Mouse (Mus musculus): ENCODE measurements around the gene Slc46a2. TPM values are rescaled to one million over a fixed set of nuclear protein-coding genes. Genes with fewer than 3 reads are reported as not detected.

Slc46a2 gene
- polyA plus RNA-seq (2015; fragmentation: Nextera tagmentation; extraction: Ambion mirVana), result 0.06 TPM in 1 of 2 replicates, not detected in the other

- peak within 1 kb of the TSS; percentile 31 for H3K4me2 ChIP-seq (ENCODE audit: low read length)
- 17% methylated on average over 22 of the region's 22 CpGs for WGBS
- ATAC-seq, result peak; percentile 69; the same call in 1 of the 2 replicates
These were observed at the start of gene Slc46a2 for GRCm38 (mm10) chr4:59914608-59915403. TSS of gene Slc46a2 (minus strand) at chr4:59915056.

GRCm38 (mm10) chr4:59963405-59964344 lies 48.8 kb upstream of the Slc46a2 start, which contains the start of gene Mup6:
TSS of gene Mup6 (plus strand) at chr4:59964294.
- no peak within 1 kb of the TSS for H3K4me2 ChIP-seq (ENCODE audit: low read length)
- WGBS, result 19% methylated on average over 3 of the region's 3 CpGs
- no peak within 1 kb of the TSS for H3K9ac ChIP-seq (ENCODE audit: low read depth, low read length)
- no peak within 1 kb of the TSS for H3K27ac ChIP-seq (ENCODE audit: low read depth, low read length)
- H3K9me3 ChIP-seq (ENCODE audit: control insufficient read depth, low read length), result no peaks in the 10 kb centered on the region
- no peak for ATAC-seq
- no peak within 1 kb of the TSS for H3K4me3 ChIP-seq (ENCODE audit: low read length)
- no peaks in the 10 kb centered on the region for H3K36me3 ChIP-seq (ENCODE audit: control insufficient read depth, insufficient read depth, low read length)
- H3K27me3 ChIP-seq (replicated peaks; ENCODE audit: control insufficient read depth, insufficient read depth, low read length), result no peaks in the 10 kb centered on the region
- no peaks in the 10 kb centered on the region for H3K4me1 ChIP-seq (ENCODE audit: control insufficient read depth, insufficient read depth, low read depth, low read length)

More at GRCm38 (mm10) chr4:59914608-59915403, at the start of gene Slc46a2:
- H3K27ac ChIP-seq (ENCODE audit: low read depth, low read length), result no peak within 1 kb of the TSS
- no peaks in the 10 kb centered on the region for H3K4me1 ChIP-seq (ENCODE audit: control insufficient read depth, insufficient read depth, low read depth, low read length)
- H3K9ac ChIP-seq (ENCODE audit: low read depth, low read length), result no peak within 1 kb of the TSS
- no peaks in the 10 kb centered on the region for H3K36me3 ChIP-seq (ENCODE audit: control insufficient read depth, insufficient read depth, low read length)
- peaks cover 8% of the 10 kb centered on the region; the same call in 1 of the 2 replicates for H3K27me3 ChIP-seq (replicated peaks; ENCODE audit: control insufficient read depth, insufficient read depth, low read length)
- H3K4me3 ChIP-seq (ENCODE audit: low read length), result no peak within 1 kb of the TSS
- H3K9me3 ChIP-seq (ENCODE audit: control insufficient read depth, low read length), result no peaks in the 10 kb centered on the region

GRCm38 (mm10) chr4:59960610-59961009 lies 45.8 kb upstream of the Slc46a2 start, which contains the start of gene Mup4:
TSS of gene Mup4 (minus strand) at chr4:59960710.
- 84% methylated on average over 3 of the region's 3 CpGs for WGBS

GRCm38 (mm10) chr4:59937543-59937942 lies 22.7 kb upstream of the Slc46a2 start:
- Histone ChIP-seq H3K4me2 (ENCODE audit: low read length) (no peak overlapping the region), H3K27me3 (replicated peaks; ENCODE audit: control insufficient read depth, insufficient read depth, low read length) (no peaks in the 10 kb centered on the region), H3K9ac (ENCODE audit: low read depth, low read length) (no peak overlapping the region), H3K27ac (ENCODE audit: low read depth, low read length) (no peak overlapping the region), H3K4me3 (ENCODE audit: low read length) (no peak overlapping the region), H3K4me1 (ENCODE audit: control insufficient read depth, insufficient read depth, low read depth, low read length) (no peaks in the 10 kb centered on the region), H3K36me3 (ENCODE audit: control insufficient read depth, insufficient read depth, low read length) (no peaks in the 10 kb centered on the region), H3K9me3 (ENCODE audit: control insufficient read depth, low read length) (no peaks in the 10 kb centered on the region)
- ATAC-seq, result no peak
- WGBS, result 82% methylated on average over 2 of the region's 2 CpGs

More at GRCm38 (mm10) chr4:59960610-59961009, 45.8 kb upstream of the Slc46a2 start, which contains the start of gene Mup4:
- no peak within 1 kb of the TSS for H3K4me2 ChIP-seq (ENCODE audit: low read length)
- H3K27ac ChIP-seq (ENCODE audit: low read depth, low read length), result no peak within 1 kb of the TSS
- H3K9ac ChIP-seq (ENCODE audit: low read depth, low read length), result no peak within 1 kb of the TSS
- no peak for ATAC-seq
- no peak within 1 kb of the TSS for H3K4me3 ChIP-seq (ENCODE audit: low read length)
- no peaks in the 10 kb centered on the region for H3K4me1 ChIP-seq (ENCODE audit: control insufficient read depth, insufficient read depth, low read depth, low read length)
- no peaks in the 10 kb centered on the region for H3K9me3 ChIP-seq (ENCODE audit: control insufficient read depth, low read length)
- H3K27me3 ChIP-seq (replicated peaks; ENCODE audit: control insufficient read depth, insufficient read depth, low read length), result no peaks in the 10 kb centered on the region
- no peaks in the 10 kb centered on the region for H3K36me3 ChIP-seq (ENCODE audit: control insufficient read depth, insufficient read depth, low read length)

- no peaks in the 10 kb centered on the region for H3K9me3 ChIP-seq (ENCODE audit: control insufficient read depth, low read length)
- H3K4me2 ChIP-seq (ENCODE audit: low read length), result no peak overlapping the region
- no peaks in the 10 kb centered on the region for H3K36me3 ChIP-seq (ENCODE audit: control insufficient read depth, insufficient read depth, low read length)
- H3K27ac ChIP-seq (ENCODE audit: low read depth, low read length), result no peak overlapping the region
- ATAC-seq, result peak; percentile 96
- H3K4me1 ChIP-seq (ENCODE audit: control insufficient read depth, insufficient read depth, low read depth, low read length), result no peaks in the 10 kb centered on the region
- H3K4me3 ChIP-seq (ENCODE audit: low read length), result no peak overlapping the region
- no peak overlapping the region for H3K9ac ChIP-seq (ENCODE audit: low read depth, low read length)
- H3K27me3 ChIP-seq (replicated peaks; ENCODE audit: control insufficient read depth, insufficient read depth, low read length), result no peaks in the 10 kb centered on the region
- 57% methylated on average over 6 of the region's 6 CpGs for WGBS
These were observed 17.8 kb upstream of the Slc46a2 start for GRCm38 (mm10) chr4:59932505-59933281.

GRCm38 (mm10) chr4:59928347-59928746 lies 13.5 kb upstream of the Slc46a2 start:
- no peak overlapping the region for H3K27ac ChIP-seq (ENCODE audit: low read depth, low read length)
- H3K27me3 ChIP-seq (replicated peaks; ENCODE audit: control insufficient read depth, insufficient read depth, low read length), result no peaks in the 10 kb centered on the region
- peak; percentile 43; the same call in 1 of the 2 replicates for ATAC-seq
- H3K36me3 ChIP-seq (ENCODE audit: control insufficient read depth, insufficient read depth, low read length), result no peaks in the 10 kb centered on the region
- no peaks in the 10 kb centered on the region for H3K4me1 ChIP-seq (ENCODE audit: control insufficient read depth, insufficient read depth, low read depth, low read length)
- no peak overlapping the region for H3K4me3 ChIP-seq (ENCODE audit: low read length)
- H3K9me3 ChIP-seq (ENCODE audit: control insufficient read depth, low read length), result no peaks in the 10 kb centered on the region
- no peak overlapping the region for H3K9ac ChIP-seq (ENCODE audit: low read depth, low read length)
- no peak overlapping the region for H3K4me2 ChIP-seq (ENCODE audit: low read length)
- 19% methylated on average over 6 of the region's 6 CpGs for WGBS

- 87% methylated on average over 3 of the region's 3 CpGs for WGBS
- no peaks in the 10 kb centered on the region for H3K36me3 ChIP-seq (ENCODE audit: control insufficient read depth, insufficient read depth, low read length)
- no peaks in the 10 kb centered on the region for H3K9me3 ChIP-seq (ENCODE audit: control insufficient read depth, low read length)
- H3K4me3 ChIP-seq (ENCODE audit: low read length), result no peak overlapping the region
- H3K27me3 ChIP-seq (replicated peaks; ENCODE audit: control insufficient read depth, insufficient read depth, low read length), result no peaks in the 10 kb centered on the region
- ATAC-seq, result no peak
- H3K4me1 ChIP-seq (ENCODE audit: control insufficient read depth, insufficient read depth, low read depth, low read length), result no peaks in the 10 kb centered on the region
- no peak overlapping the region for H3K4me2 ChIP-seq (ENCODE audit: low read length)
- H3K9ac ChIP-seq (ENCODE audit: low read depth, low read length), result no peak overlapping the region
- no peak overlapping the region for H3K27ac ChIP-seq (ENCODE audit: low read depth, low read length)
These were observed 12.8 kb upstream of the Slc46a2 start for GRCm38 (mm10) chr4:59927666-59928065.

- Histone ChIP-seq H3K9me3 (ENCODE audit: control insufficient read depth, low read length) (no peaks in the 10 kb centered on the region), H3K4me2 (ENCODE audit: low read length) (no peak overlapping the region), H3K36me3 (ENCODE audit: control insufficient read depth, insufficient read depth, low read length) (no peaks in the 10 kb centered on the region), H3K27ac (ENCODE audit: low read depth, low read length) (no peak overlapping the region), H3K4me3 (ENCODE audit: low read length) (no peak overlapping the region), H3K4me1 (ENCODE audit: control insufficient read depth, insufficient read depth, low read depth, low read length) (no peaks in the 10 kb centered on the region), H3K27me3 (replicated peaks; ENCODE audit: control insufficient read depth, insufficient read depth, low read length) (no peaks in the 10 kb centered on the region), H3K9ac (ENCODE audit: low read depth, low read length) (no peak overlapping the region)
- 83% methylated on average over 9 of the region's 9 CpGs for WGBS
- ATAC-seq, result no peak
These were observed 10.2 kb upstream of the Slc46a2 start for GRCm38 (mm10) chr4:59925082-59925481.
